Mouse (Mus musculus) forebrain, embryonic 16.5 days (tissue): Measurements from ENCODE around the gene Acmsd. TPM values are rescaled to one million over a fixed set of nuclear protein-coding genes. Genes with fewer than 3 reads are reported as not detected.
A peak's percentile ranks its signal among the peaks of the same experiment; 100 is the strongest.

ENCODE experiments used
- ATAC-seq: fragments of 200-750 bp; cut with Nextera tagmentation; 2 replicates; pipeline ENCODE4 v1.8.0; 2017; ENCODE audit warnings: mild to moderate bottlenecking, moderate library complexity
- H3K27ac ChIP-seq: fragments of 300-500 bp; sonication (generic); 2 replicates; pipeline ENCODE4 v1.5.1; 2014; ENCODE audit warnings: low read length, control low read depth
- H3K27me3 ChIP-seq: fragments of 300-500 bp; sonication (generic); replicated peaks from 2 replicates; pipeline ENCODE4 v1.6.1; 2014; ENCODE audit warnings: low read length; ENCODE audit not compliant: control insufficient read depth, insufficient read depth
- H3K36me3 ChIP-seq: fragments of 300-500 bp; sonication (generic); 2 replicates; pipeline ENCODE4 v1.6.1; 2014; ENCODE audit not compliant: control insufficient read depth, insufficient read depth
- H3K4me1 ChIP-seq: fragments of 300-500 bp; sonication (generic); replicated peaks from 2 replicates; pipeline ENCODE4 v1.6.1; 2014; ENCODE audit warnings: low read length; ENCODE audit not compliant: control insufficient read depth, insufficient read depth
- H3K4me2 ChIP-seq: fragments of 300-500 bp; sonication (generic); 2 replicates; pipeline ENCODE4 v1.6.1; 2014; ENCODE audit warnings: mild to moderate bottlenecking, low read length, control low read depth
- H3K4me3 ChIP-seq: fragments of 300-500 bp; sonication (generic); replicated peaks from 2 replicates; pipeline ENCODE4 v1.5.1; 2014; ENCODE audit warnings: mild to moderate bottlenecking, low read length, control low read depth
- H3K9ac ChIP-seq: fragments of 300-500 bp; sonication (generic); replicated peaks from 2 replicates; pipeline ENCODE4 v1.6.1; 2014; ENCODE audit warnings: low read depth, low read length, control low read depth
- H3K9me3 ChIP-seq: fragments of 300-500 bp; sonication (generic); 2 replicates; pipeline ENCODE4 v1.6.1; 2016; ENCODE audit warnings: low read length; ENCODE audit not compliant: control insufficient read depth
- WGBS: fragments of 180-500 bp; shearing (Covaris S2); extraction: QIAGEN DNeasy Blood & Tissue Kit; methylation state at CpG from one replicate; pipeline ENCODE4 v1.1.7; 2014; 5-methylcytosine and 5-hydroxymethylcytosine counted together
- polyA plus RNA-seq: library from polyadenylated mRNA; unstranded; fragments of >200 nt; fragmentation: Nextera tagmentation; extraction: Ambion mirVana; gene quantifications from 2 replicates; pipeline ENCODE4 v1.2.1, GENCODE M21; 2015

The Acmsd gene
- 0.11 TPM in 1 of 2 replicates, not detected in the other for polyA plus RNA-seq

DNA sequence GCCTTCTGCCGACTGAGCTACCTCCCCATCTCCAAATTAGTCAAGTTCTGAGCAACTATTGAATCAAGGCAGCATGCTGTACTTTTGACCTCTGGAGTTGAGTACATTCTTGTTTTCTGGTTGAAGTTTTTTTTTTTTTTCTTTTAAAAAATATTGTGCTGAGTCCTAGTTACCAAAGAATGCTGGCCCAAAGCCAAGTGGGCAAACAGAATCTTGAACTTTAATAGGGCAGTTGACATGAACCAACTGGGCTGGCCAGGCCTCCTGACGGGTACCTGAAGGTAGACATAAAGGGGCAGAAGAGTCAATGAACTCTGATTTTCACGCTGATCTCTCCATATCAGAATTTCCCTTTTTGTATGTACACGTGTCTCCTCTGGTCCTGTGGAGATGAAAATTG, at the start of gene Acmsd:
TSS of gene Acmsd (plus strand) at position 318 of the 400 bp plus-strand sequence.
- no peak within 1 kb of the TSS for H3K4me3 ChIP-seq
- H3K4me1 ChIP-seq, result no peaks in the 10 kb centered on the region
- H3K9ac ChIP-seq, result no peak within 1 kb of the TSS
- no peak for ATAC-seq
- WGBS, result 93% methylated on average over 4 of the region's 4 CpGs
- no peaks in the 10 kb centered on the region for H3K36me3 ChIP-seq
- no peak within 1 kb of the TSS for H3K27ac ChIP-seq
- no peak within 1 kb of the TSS for H3K4me2 ChIP-seq
- H3K27me3 ChIP-seq, result no peaks in the 10 kb centered on the region
- no peaks in the 10 kb centered on the region for H3K9me3 ChIP-seq

DNA sequence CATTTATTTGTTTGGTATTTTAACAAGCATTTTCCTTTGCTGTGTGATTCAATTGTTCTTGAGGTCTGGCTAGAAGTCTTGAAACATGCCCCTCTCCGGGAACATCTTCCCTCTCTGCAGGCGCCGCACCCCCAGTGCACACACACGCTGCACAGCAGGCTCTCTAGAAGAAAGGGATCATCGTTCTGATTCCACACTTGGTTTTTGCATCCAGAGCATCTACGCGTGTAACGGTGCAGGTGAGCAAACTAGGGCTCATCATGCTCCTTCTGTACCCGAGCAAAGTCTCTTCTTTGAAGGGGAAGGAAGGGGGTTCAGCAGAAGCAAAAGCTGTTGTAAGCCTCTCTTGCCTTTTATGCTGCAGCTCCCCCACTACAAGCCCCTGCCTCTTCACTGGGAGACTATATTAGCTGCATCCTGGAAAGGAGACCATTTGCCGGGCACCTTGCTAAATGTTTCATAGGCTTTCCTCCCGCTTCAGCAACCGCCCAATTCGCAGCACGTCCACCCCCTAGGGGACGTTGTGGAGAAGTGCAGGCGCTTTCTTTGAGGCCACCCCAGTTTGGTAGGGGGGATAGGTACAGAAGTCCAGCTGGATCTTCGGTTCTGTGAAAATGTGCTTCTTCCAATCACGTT, 49.6 kb upstream of the Acmsd start, which contains the start of gene Tmem163:
TSS of gene Tmem163 (minus strand) at position 51 of the 636 bp plus-strand sequence.
- no peaks in the 10 kb centered on the region for H3K36me3 ChIP-seq
- peaks cover 24% of the 10 kb centered on the region for H3K4me1 ChIP-seq
- no peak within 1 kb of the TSS for H3K27ac ChIP-seq
- H3K4me2 ChIP-seq, result peak within 1 kb of the TSS; percentile 99
- peaks cover 14% of the 10 kb centered on the region for H3K27me3 ChIP-seq
- H3K4me3 ChIP-seq, result peak within 1 kb of the TSS; percentile 63; the same call in 1 of the 2 replicates
- ATAC-seq, result no peak
- WGBS, result 8% methylated on average over 18 of the region's 18 CpGs
- no peak within 1 kb of the TSS for H3K9ac ChIP-seq
- H3K9me3 ChIP-seq, result no peaks in the 10 kb centered on the region

DNA sequence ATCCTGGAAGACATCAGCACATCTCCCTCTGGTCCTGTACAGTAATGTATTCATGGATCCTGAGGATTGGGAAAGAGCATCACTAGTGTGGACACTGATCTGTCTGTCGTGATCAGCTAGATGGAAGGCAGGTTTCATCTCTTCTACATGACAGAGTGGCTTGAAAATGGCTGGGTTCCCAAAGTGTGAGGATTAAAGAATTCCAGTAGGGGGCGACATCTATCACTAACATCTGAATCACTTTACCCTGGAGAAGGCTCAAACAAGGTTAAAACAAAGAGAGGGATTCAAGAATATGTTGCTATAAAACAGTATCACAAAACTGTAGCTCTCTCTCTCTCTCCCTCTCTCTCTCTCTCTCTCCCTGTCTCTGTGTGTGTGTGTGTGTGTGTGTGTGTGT, 32.7 kb upstream of the Acmsd start:
- no peak overlapping the region for H3K27ac ChIP-seq
- no peak overlapping the region for H3K4me3 ChIP-seq
- no peaks in the 10 kb centered on the region for H3K36me3 ChIP-seq
- H3K27me3 ChIP-seq, result no peaks in the 10 kb centered on the region
- no peak overlapping the region for H3K9ac ChIP-seq
- no peak overlapping the region for H3K4me2 ChIP-seq
- WGBS, result 19% methylated on average over 2 of the region's 2 CpGs
- H3K4me1 ChIP-seq, result no peaks in the 10 kb centered on the region
- H3K9me3 ChIP-seq, result no peaks in the 10 kb centered on the region
- no peak for ATAC-seq

DNA sequence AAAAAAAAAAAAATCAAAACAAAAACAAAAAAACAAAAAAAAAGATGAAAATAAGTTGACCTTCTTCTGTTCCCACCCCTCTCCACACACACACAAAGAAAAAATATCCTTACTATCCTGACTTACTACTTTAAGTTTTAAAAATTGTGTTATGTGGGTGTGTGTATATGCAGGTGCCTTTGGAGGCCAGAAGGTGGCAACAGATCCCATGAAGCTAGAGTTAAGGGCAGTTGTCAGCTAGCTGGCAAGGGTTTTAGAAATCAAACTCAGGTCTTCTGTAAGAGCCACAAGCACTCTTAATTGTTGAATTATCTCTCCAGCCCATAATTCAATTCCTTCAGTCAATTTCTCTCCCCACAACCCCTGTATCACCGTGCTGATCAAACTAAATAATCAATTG, 27.0 kb upstream of the Acmsd start:
- H3K4me3 ChIP-seq, result no peak overlapping the region

DNA sequence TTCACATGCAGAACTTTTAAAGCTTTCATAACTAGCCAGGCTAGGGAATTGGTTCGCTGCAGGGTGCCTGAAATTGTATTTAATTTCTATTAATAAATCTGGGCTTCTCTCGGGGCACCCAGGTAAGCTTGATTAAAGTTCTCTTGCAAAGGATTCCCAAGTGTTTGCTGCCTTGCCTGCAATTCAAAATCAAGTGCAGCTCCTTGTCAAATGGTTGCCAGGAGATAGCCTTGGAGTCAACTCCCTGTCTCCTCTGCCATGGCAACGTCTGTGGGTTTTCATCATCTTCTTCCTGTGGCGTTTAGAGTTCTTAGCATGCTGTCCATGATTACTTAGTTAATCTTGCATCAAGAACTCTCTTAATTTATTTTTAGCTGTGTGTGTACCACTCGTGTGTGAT, 22.9 kb upstream of the Acmsd start:
- no peak overlapping the region for H3K4me2 ChIP-seq
- H3K36me3 ChIP-seq, result no peaks in the 10 kb centered on the region
- H3K27me3 ChIP-seq, result no peaks in the 10 kb centered on the region
- WGBS, result 68% methylated on average over 5 of the region's 5 CpGs
- no peak overlapping the region for H3K4me3 ChIP-seq
- no peak for ATAC-seq
- no peak overlapping the region for H3K9ac ChIP-seq
- no peaks in the 10 kb centered on the region for H3K9me3 ChIP-seq
- no peaks in the 10 kb centered on the region for H3K4me1 ChIP-seq
- no peak overlapping the region for H3K27ac ChIP-seq

More for the DNA sequence above, 27.0 kb upstream of the Acmsd start:
- Histone ChIP-seq H3K4me1 (no peaks in the 10 kb centered on the region), H3K36me3 (no peaks in the 10 kb centered on the region), H3K27me3 (no peaks in the 10 kb centered on the region), H3K9me3 (no peaks in the 10 kb centered on the region), H3K4me2 (no peak overlapping the region), H3K9ac (no peak overlapping the region), H3K27ac (no peak overlapping the region)
- WGBS, result 95% methylated on average over 1 of the region's 1 CpGs
- no peak for ATAC-seq

DNA sequence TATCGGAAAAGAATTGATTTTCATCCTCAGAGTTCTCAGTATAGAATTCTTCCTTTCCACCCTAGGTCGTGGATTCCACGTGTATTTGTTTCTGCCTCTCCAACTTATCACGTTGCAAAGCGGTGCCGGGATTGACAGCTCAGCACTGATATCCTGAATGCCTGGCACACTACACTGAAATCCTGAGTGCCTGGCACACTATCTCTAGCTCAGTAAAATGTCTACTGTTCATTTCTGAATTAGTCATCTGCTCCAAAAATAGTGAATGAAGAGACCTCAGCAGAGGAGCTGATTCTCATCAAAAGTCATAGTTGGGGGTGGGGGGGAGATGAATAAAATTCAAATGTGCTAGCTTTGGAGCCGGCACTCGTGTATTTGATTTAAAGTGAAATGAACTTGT, 12.8 kb upstream of the Acmsd start:
- no peak overlapping the region for H3K4me3 ChIP-seq
- WGBS, result 79% methylated on average over 8 of the region's 8 CpGs
- H3K27me3 ChIP-seq, result no peaks in the 10 kb centered on the region
- ATAC-seq, result peak; percentile 38; the same call in 1 of the 2 replicates
- H3K27ac ChIP-seq, result no peak overlapping the region
- no peak overlapping the region for H3K4me2 ChIP-seq
- no peak overlapping the region for H3K9ac ChIP-seq
- H3K9me3 ChIP-seq, result no peaks in the 10 kb centered on the region
- no peaks in the 10 kb centered on the region for H3K4me1 ChIP-seq
- H3K36me3 ChIP-seq, result no peaks in the 10 kb centered on the region

DNA sequence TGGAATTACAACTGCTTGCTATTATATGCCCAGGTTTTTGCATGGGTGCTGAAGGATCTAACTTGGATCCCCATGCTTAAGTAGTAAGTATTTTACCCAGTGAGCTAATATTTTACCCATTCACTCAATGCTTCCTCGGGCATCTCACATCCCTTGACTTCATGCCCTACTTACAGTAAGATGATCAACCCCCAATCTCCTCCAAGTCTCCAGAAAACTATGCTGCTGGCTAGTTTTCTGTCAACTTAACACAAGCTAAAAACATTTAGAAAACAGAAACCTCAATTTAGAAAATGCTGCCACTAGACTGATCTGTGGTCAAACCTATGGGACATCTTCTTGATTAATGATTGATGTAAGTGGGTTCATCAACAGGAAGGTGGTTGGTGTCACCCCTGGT, 10.9 kb upstream of the Acmsd start:
- 91% methylated on average over 1 of the region's 1 CpGs for WGBS
- no peaks in the 10 kb centered on the region for H3K36me3 ChIP-seq

DNA sequence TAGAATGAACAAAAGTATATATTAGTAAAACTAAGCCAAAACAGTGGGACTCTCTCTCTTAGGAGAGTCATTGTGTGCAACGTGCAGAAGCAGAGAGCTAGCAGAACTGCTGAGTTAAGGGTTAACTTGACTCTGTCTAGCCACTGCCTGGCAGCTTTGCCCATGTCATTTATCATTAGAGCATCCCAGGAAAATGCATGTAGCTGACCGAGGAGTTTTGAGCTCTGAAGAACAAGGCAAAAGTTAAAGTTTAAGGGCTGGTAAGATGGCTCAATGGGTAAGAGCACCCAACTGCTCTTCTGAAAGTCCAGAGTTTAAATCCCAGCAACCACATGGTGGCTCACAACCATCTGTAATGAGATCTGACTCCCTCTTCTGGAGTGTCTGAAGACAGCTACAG, 5.6 kb upstream of the Acmsd start:
- 54% methylated on average over 2 of the region's 2 CpGs for WGBS
- Histone ChIP-seq H3K27me3 (no peaks in the 10 kb centered on the region), H3K27ac (no peak overlapping the region), H3K36me3 (no peaks in the 10 kb centered on the region), H3K4me1 (no peaks in the 10 kb centered on the region), H3K9ac (no peak overlapping the region), H3K4me3 (no peak overlapping the region), H3K9me3 (no peaks in the 10 kb centered on the region), H3K4me2 (no peak overlapping the region)
- no peak for ATAC-seq

More for the DNA sequence above, 10.9 kb upstream of the Acmsd start:
- H3K27ac ChIP-seq, result no peak overlapping the region
- ATAC-seq, result no peak
- no peak overlapping the region for H3K4me2 ChIP-seq
- H3K4me3 ChIP-seq, result no peak overlapping the region
- H3K9me3 ChIP-seq, result no peaks in the 10 kb centered on the region
- no peak overlapping the region for H3K9ac ChIP-seq
- no peaks in the 10 kb centered on the region for H3K27me3 ChIP-seq
- H3K4me1 ChIP-seq, result no peaks in the 10 kb centered on the region

DNA sequence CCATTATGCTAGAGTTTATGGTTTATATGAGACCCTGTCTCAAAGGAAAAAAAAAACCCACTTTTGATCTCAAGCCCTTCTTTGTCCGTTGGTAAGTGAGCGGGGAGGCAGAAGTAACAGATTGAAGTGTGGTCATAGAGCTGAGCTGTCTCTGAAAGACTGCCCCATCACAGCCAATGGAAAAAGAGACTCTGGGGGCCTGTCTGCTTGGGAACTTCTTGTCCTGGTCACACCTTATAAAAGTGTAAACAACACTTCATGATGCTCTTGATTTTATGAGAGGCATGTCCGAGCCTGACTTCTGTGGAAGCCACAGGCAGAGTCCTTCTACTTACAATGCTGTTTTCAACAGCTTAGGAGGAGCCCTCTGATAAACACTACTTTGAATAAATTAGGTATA, 1.9 kb downstream of the Acmsd start:
- ATAC-seq, result no peak
- Histone ChIP-seq H3K9me3 (no peaks in the 10 kb centered on the region), H3K4me1 (no peaks in the 10 kb centered on the region), H3K4me3 (no peak overlapping the region), H3K27ac (no peak overlapping the region), H3K27me3 (no peaks in the 10 kb centered on the region), H3K4me2 (no peak overlapping the region), H3K9ac (no peak overlapping the region), H3K36me3 (no peaks in the 10 kb centered on the region)
- 53% methylated on average over 3 of the region's 3 CpGs for WGBS

DNA sequence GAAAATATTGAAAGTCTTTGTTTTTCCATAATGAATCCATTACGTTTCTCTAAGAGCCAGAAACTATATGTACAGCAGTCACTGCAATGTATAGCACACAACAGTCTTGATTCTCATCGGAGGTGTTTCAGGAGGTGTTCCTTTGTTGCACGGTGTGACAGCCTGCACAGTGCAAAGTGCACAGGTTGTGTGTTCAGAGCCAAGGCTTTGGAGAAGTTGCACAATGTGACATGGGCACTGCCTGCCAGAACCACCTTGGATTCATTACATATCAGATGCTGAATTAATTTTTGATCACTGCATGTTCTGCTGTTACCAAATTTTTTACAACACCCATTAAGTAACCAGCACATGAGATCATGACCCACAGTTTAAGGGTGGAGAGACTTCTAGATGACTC, 3.2 kb downstream of the Acmsd start:
- no peaks in the 10 kb centered on the region for H3K9me3 ChIP-seq
- no peaks in the 10 kb centered on the region for H3K4me1 ChIP-seq
- H3K36me3 ChIP-seq, result no peaks in the 10 kb centered on the region
- H3K4me3 ChIP-seq, result no peak overlapping the region
- no peak overlapping the region for H3K9ac ChIP-seq
- no peaks in the 10 kb centered on the region for H3K27me3 ChIP-seq
- no peak overlapping the region for H3K27ac ChIP-seq
- H3K4me2 ChIP-seq, result no peak overlapping the region
- ATAC-seq, result no peak
- 89% methylated on average over 3 of the region's 3 CpGs for WGBS
